Mouse (Mus musculus): ENCODE measurements around the gene Opn4. TPM values are rescaled to one million over a fixed set of nuclear protein-coding genes. Genes with fewer than 3 reads are reported as not detected.

Gene Opn4
- not detected in 2 replicates for polyA plus RNA-seq (2015; fragmentation: Nextera tagmentation; extraction: Ambion mirVana)

GRCm38 (mm10) chr14:34599941-34600340 lies at the start of gene Opn4:
TSS of gene Opn4 (minus strand) at chr14:34600142.
- Histone ChIP-seq H3K27ac (no peak within 1 kb of the TSS), H3K4me3 (replicated peaks) (no peak within 1 kb of the TSS), H3K4me2 (no peak within 1 kb of the TSS), H3K4me1 (no peaks in the 10 kb centered on the region), H3K9ac (no peak within 1 kb of the TSS), H3K9me3 (no peaks in the 10 kb centered on the region), H3K27me3 (replicated peaks) (no peaks in the 10 kb centered on the region; the same call in 1 of the 2 replicates), H3K36me3 (no peaks in the 10 kb centered on the region)
- ATAC-seq (ENCODE audit: insufficient read depth, low FRiP score, low read depth), result no peak; the same call in 1 of the 2 replicates
- 94% methylated on average over 8 of the region's 8 CpGs for WGBS

- Histone ChIP-seq H3K9ac (no peak overlapping the region), H3K4me3 (replicated peaks) (no peak overlapping the region), H3K36me3 (no peaks in the 10 kb centered on the region), H3K9me3 (no peaks in the 10 kb centered on the region), H3K27me3 (replicated peaks) (no peaks in the 10 kb centered on the region), H3K4me1 (no peaks in the 10 kb centered on the region), H3K27ac (no peak overlapping the region), H3K4me2 (no peak overlapping the region)
- no peak for ATAC-seq (ENCODE audit: insufficient read depth, low FRiP score, low read depth)
- 69% methylated on average over 8 of the region's 8 CpGs for WGBS
Observed at GRCm38 (mm10) chr14:34647870-34648475, 48.0 kb upstream of the Opn4 start.

- Histone ChIP-seq H3K36me3 (no peaks in the 10 kb centered on the region), H3K4me3 (replicated peaks) (no peak overlapping the region), H3K27me3 (replicated peaks) (no peaks in the 10 kb centered on the region), H3K9ac (no peak overlapping the region), H3K4me2 (no peak overlapping the region), H3K27ac (no peak overlapping the region), H3K9me3 (no peaks in the 10 kb centered on the region), H3K4me1 (no peaks in the 10 kb centered on the region)
- WGBS, result 74% methylated on average over 7 of the region's 7 CpGs
- no peak for ATAC-seq (ENCODE audit: insufficient read depth, low FRiP score, low read depth)
Observed at GRCm38 (mm10) chr14:34644140-34644539, 44.2 kb upstream of the Opn4 start.

GRCm38 (mm10) chr14:34635721-34636120 lies 35.8 kb upstream of the Opn4 start:
- Histone ChIP-seq H3K9me3 (no peaks in the 10 kb centered on the region), H3K36me3 (no peaks in the 10 kb centered on the region), H3K27ac (no peak overlapping the region), H3K4me2 (no peak overlapping the region), H3K9ac (no peak overlapping the region), H3K4me1 (no peaks in the 10 kb centered on the region), H3K27me3 (replicated peaks) (no peaks in the 10 kb centered on the region), H3K4me3 (replicated peaks) (no peak overlapping the region)
- 77% methylated on average over 6 of the region's 6 CpGs for WGBS
- ATAC-seq (ENCODE audit: insufficient read depth, low FRiP score, low read depth), result no peak

GRCm38 (mm10) chr14:34635192-34635591 lies 35.2 kb upstream of the Opn4 start:
- Histone ChIP-seq H3K4me1 (no peaks in the 10 kb centered on the region), H3K4me3 (replicated peaks) (no peak overlapping the region), H3K27ac (no peak overlapping the region), H3K36me3 (no peaks in the 10 kb centered on the region), H3K9ac (no peak overlapping the region), H3K9me3 (no peaks in the 10 kb centered on the region), H3K27me3 (replicated peaks) (no peaks in the 10 kb centered on the region), H3K4me2 (no peak overlapping the region)
- no peak for ATAC-seq (ENCODE audit: insufficient read depth, low FRiP score, low read depth)
- WGBS, result 29% methylated on average over 7 of the region's 7 CpGs

- Histone ChIP-seq H3K4me2 (no peak overlapping the region), H3K27me3 (replicated peaks) (no peaks in the 10 kb centered on the region), H3K4me1 (no peaks in the 10 kb centered on the region), H3K9ac (no peak overlapping the region), H3K9me3 (no peaks in the 10 kb centered on the region), H3K4me3 (replicated peaks) (no peak overlapping the region), H3K36me3 (no peaks in the 10 kb centered on the region), H3K27ac (no peak overlapping the region)
- ATAC-seq (ENCODE audit: insufficient read depth, low FRiP score, low read depth), result no peak; the same call in 1 of the 2 replicates
- WGBS, result 60% methylated on average over 10 of the region's 10 CpGs
Observed at GRCm38 (mm10) chr14:34632722-34633448, 32.9 kb upstream of the Opn4 start.

GRCm38 (mm10) chr14:34626824-34627223 lies 26.9 kb upstream of the Opn4 start:
- no peaks in the 10 kb centered on the region for H3K4me1 ChIP-seq
- peak; percentile 75; the same call in 1 of the 2 replicates for ATAC-seq (ENCODE audit: insufficient read depth, low FRiP score, low read depth)
- WGBS, result 71% methylated on average over 7 of the region's 7 CpGs

GRCm38 (mm10) chr14:34623531-34624210 lies 23.7 kb upstream of the Opn4 start:
- Histone ChIP-seq H3K4me2 (no peak overlapping the region), H3K9me3 (no peaks in the 10 kb centered on the region), H3K27ac (no peak overlapping the region), H3K36me3 (no peaks in the 10 kb centered on the region), H3K4me3 (replicated peaks) (no peak overlapping the region), H3K27me3 (replicated peaks) (no peaks in the 10 kb centered on the region), H3K9ac (no peak overlapping the region), H3K4me1 (no peaks in the 10 kb centered on the region)
- peak; percentile 72; the same call in 1 of the 2 replicates for ATAC-seq (ENCODE audit: insufficient read depth, low FRiP score, low read depth)
- 65% methylated on average over 16 of the region's 16 CpGs for WGBS

More at GRCm38 (mm10) chr14:34626824-34627223, 26.9 kb upstream of the Opn4 start:
- Histone ChIP-seq H3K9ac (no peak overlapping the region), H3K27me3 (replicated peaks) (no peaks in the 10 kb centered on the region), H3K27ac (no peak overlapping the region), H3K4me3 (replicated peaks) (no peak overlapping the region), H3K4me2 (no peak overlapping the region), H3K9me3 (no peaks in the 10 kb centered on the region), H3K36me3 (no peaks in the 10 kb centered on the region)

- WGBS, result 79% methylated on average over 5 of the region's 5 CpGs
- no peaks in the 10 kb centered on the region for H3K36me3 ChIP-seq
- H3K4me1 ChIP-seq, result no peaks in the 10 kb centered on the region
- no peak overlapping the region for H3K4me3 ChIP-seq (replicated peaks)
- no peaks in the 10 kb centered on the region for H3K9me3 ChIP-seq
- no peak overlapping the region for H3K9ac ChIP-seq
- H3K27ac ChIP-seq, result no peak overlapping the region
- H3K4me2 ChIP-seq, result no peak overlapping the region
- no peaks in the 10 kb centered on the region for H3K27me3 ChIP-seq (replicated peaks)
- ATAC-seq (ENCODE audit: insufficient read depth, low FRiP score, low read depth), result no peak
Observed at GRCm38 (mm10) chr14:34623074-34623473, 23.1 kb upstream of the Opn4 start.

GRCm38 (mm10) chr14:34620611-34621376 lies 20.9 kb upstream of the Opn4 start:
- WGBS, result 37% methylated on average over 10 of the region's 10 CpGs
- no peaks in the 10 kb centered on the region for H3K27me3 ChIP-seq (replicated peaks)
- H3K27ac ChIP-seq, result no peak overlapping the region
- H3K36me3 ChIP-seq, result no peaks in the 10 kb centered on the region
- no peaks in the 10 kb centered on the region for H3K9me3 ChIP-seq
- 0 out of 2 replicates have a peak, but pooled peaks cover 2% of the 10 kb centered on the region for H3K4me1 ChIP-seq
- no peak overlapping the region for H3K9ac ChIP-seq
- ATAC-seq (ENCODE audit: insufficient read depth, low FRiP score, low read depth), result no peak
- no peak overlapping the region for H3K4me3 ChIP-seq (replicated peaks)
- no peak overlapping the region for H3K4me2 ChIP-seq

GRCm38 (mm10) chr14:34618808-34619207 lies 18.9 kb upstream of the Opn4 start:
- 31% methylated on average over 9 of the region's 9 CpGs for WGBS

More at GRCm38 (mm10) chr14:34618808-34619207, 18.9 kb upstream of the Opn4 start:
- Histone ChIP-seq H3K4me3 (replicated peaks) (no peak overlapping the region), H3K36me3 (no peaks in the 10 kb centered on the region), H3K4me2 (no peak overlapping the region), H3K9ac (no peak overlapping the region), H3K27ac (no peak overlapping the region), H3K9me3 (no peaks in the 10 kb centered on the region), H3K4me1 (0 out of 2 replicates have a peak, but pooled peaks cover 2% of the 10 kb centered on the region), H3K27me3 (replicated peaks) (no peaks in the 10 kb centered on the region)
- peak; percentile 63; the same call in 1 of the 2 replicates for ATAC-seq (ENCODE audit: insufficient read depth, low FRiP score, low read depth)

All from stomach, embryonic 15.5 days (tissue).